Mouse (Mus musculus) lung, adult 2 months (tissue): ENCODE measurements at regions not wholly inside any gene's neighbourhood (a gene's known extent, or its start where the extent isn't known, plus 50 kb on each side); places are given as distances from the start of the nearest gene placed in this dataset.

Source experiments
- DNase-seq: peaks from one replicate; pipeline ENCODE4 v3.0.0; 2022
- H3K4me1 ChIP-seq: fragments of 200-500 bp; 2 replicates; pipeline ENCODE4 v1.6.1; 2011; ENCODE audit warnings: low read length; ENCODE audit not compliant: control insufficient read depth, insufficient read depth
- H3K4me3 ChIP-seq: fragments of 200-500 bp; replicated peaks from 2 replicates; pipeline ENCODE3; 2011; ENCODE audit warnings: low read depth, mild to moderate bottlenecking, control low read depth, low read length; ENCODE audit errors: extremely low read depth
- CTCF ChIP-seq: fragments of 200-500 bp; IDR thresholded peaks from 2 replicates; pipeline ENCODE4 v1.5.1; 2011; ENCODE audit warnings: mild to moderate bottlenecking, low read length, control low read depth; ENCODE audit not compliant: insufficient read depth
- POLR2A ChIP-seq: fragments of 200-500 bp; IDR thresholded peaks from 2 replicates; pipeline ENCODE4 v1.6.1; 2011; ENCODE audit warnings: low read depth, mild to moderate bottlenecking, control low read depth, low read length, borderline replicate concordance; ENCODE audit errors: extremely low read depth
- WGBS: fragments of 180-500 bp; shearing (Covaris S2); methylation state at CpG from one replicate; pipeline ENCODE4 v1.1.7; 2018; 5-methylcytosine and 5-hydroxymethylcytosine counted together

DNA sequence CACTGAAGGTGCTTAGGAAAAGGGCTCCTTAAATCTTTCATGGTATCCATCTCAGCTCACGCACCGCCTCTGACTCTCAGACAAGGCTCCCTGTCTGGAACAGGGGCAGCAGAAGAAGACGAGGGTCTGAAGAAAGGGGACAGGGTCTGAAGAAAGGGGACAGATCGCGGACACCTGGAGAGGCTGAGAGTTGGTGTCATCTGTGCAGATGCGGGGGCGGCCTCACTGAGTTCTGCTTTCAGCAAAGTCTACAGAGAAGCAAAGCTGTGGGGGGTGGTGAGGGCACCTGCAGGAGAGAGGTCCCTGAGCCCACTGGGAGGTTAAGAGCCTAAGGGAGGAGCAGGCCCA, 526.2 kb downstream of the Vrk1 start:
- WGBS = 13% methylated on average over 7 of the region's 7 CpGs
- no peak for DNase-seq
- Histone ChIP-seq H3K4me3 (no peak overlapping the region), H3K4me1 (no peaks in the 10 kb centered on the region)
- TF ChIP-seq POLR2A (no peak), CTCF (no peak)

DNA sequence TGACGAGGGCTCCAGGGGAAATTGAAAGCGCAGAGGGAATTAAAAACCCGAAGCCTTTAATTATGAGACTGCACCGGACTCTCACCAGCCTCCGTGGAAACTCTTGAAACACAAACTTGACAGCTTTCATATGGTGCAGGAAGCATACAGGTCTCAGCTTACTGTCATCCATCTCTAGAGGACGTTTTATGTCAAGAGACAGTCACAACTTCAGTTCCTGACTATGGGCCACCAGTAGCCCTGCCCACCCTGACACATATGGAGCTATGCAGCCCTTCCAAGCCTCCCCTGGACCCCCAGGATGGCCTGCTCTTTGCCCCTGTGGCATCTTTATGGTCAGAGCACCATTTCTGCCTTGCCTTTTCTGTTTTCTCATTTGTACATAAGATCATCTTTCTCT, 530.0 kb downstream of the Vrk1 start:
- H3K4me3 ChIP-seq = no peak overlapping the region
- no peaks in the 10 kb centered on the region for H3K4me1 ChIP-seq
- DNase-seq = no peak
- TF ChIP-seq CTCF (no peak), POLR2A (no peak)
- WGBS = 45% methylated on average over 6 of the region's 6 CpGs

GRCm38 (mm10) chr12:106559566-106559965, 549.5 kb downstream of the Vrk1 start:
- no peak for DNase-seq
- no peaks in the 10 kb centered on the region for H3K4me1 ChIP-seq
- no peak overlapping the region for H3K4me3 ChIP-seq
- WGBS = 64% methylated on average over 9 of the region's 9 CpGs
- TF ChIP-seq CTCF = no peak
- no peak for TF ChIP-seq POLR2A

DNA sequence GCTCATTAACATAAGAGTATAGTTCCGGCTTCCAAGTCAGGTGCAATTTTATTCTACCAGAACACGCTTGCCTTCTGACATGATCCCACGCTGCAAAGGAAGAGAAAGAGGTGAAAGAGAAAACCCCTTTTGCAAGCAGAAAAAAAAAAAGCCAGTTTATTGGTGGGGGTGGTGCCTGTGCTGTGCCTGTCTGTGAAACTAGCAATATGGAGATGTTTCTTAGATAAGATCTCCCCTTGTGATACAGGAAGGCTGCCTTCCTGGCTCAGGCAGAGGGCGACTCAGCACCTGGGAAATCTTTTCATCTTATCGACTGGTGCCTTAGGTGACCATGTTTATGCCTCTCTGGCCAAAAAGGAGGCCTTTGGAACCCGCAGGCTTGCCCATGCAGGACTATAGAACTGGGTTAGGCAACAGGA, 555.2 kb downstream of the Vrk1 start:
- no peak overlapping the region for H3K4me3 ChIP-seq
- TF ChIP-seq CTCF = no peak
- no peak for TF ChIP-seq POLR2A
- 33% methylated on average over 6 of the region's 6 CpGs for WGBS
- no peaks in the 10 kb centered on the region for H3K4me1 ChIP-seq
- no peak for DNase-seq

GRCm38 (mm10) chr12:106566361-106566760, 556.3 kb downstream of the Vrk1 start:
- WGBS = 83% methylated on average over 4 of the region's 4 CpGs
- no peaks in the 10 kb centered on the region for H3K4me1 ChIP-seq
- H3K4me3 ChIP-seq = no peak overlapping the region
- TF ChIP-seq POLR2A (no peak), CTCF (no peak)
- no peak for DNase-seq

DNA sequence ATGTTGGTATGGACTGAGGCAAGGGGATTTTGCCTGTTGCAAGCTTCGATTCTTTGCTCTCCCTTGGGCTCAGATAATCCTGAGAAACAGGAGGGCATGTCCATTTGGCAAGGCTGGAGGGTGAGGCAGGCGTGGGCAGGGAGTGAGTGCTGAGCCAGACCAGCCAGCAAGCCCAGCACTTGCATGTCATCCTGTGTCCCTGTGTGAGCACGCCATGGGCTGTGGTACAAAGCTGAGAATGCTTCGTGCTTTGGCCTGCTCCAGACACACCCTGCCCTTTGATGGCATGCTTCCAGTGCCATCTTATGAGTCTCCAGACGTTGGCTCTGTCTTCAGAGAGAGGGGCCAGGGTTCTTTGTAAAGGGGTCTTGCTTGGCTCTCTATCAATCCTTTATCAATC, 557.1 kb downstream of the Vrk1 start:
- no peak overlapping the region for H3K4me3 ChIP-seq
- WGBS = 59% methylated on average over 5 of the region's 5 CpGs
- no peak for TF ChIP-seq POLR2A
- no peak for TF ChIP-seq CTCF
- no peak for DNase-seq
- no peaks in the 10 kb centered on the region for H3K4me1 ChIP-seq

GRCm38 (mm10) chr12:106568541-106569085, 558.6 kb downstream of the Vrk1 start:
- no peak for TF ChIP-seq POLR2A
- TF ChIP-seq CTCF = no peak
- no peak for DNase-seq
- 90% methylated on average over 10 of the region's 10 CpGs for WGBS
- no peak overlapping the region for H3K4me3 ChIP-seq
- H3K4me1 ChIP-seq = no peaks in the 10 kb centered on the region

DNA sequence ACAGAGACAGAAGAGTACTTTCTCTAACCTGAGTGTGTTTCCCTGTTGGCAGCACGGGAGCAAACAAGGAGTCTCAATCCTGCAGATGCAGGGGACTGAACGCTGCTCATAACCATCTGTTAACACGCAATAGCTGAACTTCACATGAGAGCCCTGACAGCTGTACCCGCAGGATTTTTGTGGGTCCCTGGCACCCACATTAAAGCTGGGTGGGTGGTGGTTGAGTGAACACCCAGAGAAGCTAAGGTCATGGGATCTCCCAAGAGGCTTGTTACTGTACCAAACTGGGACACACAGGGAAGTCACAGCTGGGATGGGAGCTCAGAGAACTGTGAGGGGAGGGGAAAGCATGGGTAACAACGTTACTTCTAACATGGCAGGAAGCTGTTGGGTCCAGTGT, 562.9 kb downstream of the Vrk1 start:
- H3K4me1 ChIP-seq = no peaks in the 10 kb centered on the region
- H3K4me3 ChIP-seq = no peak overlapping the region
- DNase-seq = no peak
- WGBS = 75% methylated on average over 5 of the region's 5 CpGs
- TF ChIP-seq POLR2A (no peak), CTCF (no peak)

DNA sequence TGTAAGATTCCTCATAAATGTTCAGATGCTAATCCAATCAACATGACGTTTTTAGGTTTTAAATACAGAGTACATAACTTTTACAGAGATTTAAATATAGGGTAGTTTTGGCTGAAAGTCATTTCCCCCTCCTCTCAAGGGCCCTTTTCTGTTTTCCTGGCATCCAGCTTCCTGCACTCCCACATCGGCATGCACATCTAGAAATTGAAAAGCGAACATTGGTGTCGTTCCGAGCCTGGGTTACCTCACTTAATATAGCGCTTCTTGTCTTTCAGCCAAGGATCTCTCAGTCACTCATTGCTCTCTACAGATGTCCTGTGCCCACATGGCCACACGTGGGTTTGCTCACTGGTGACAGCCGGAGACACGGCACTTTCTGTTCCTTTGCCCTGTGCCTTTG, 572.7 kb downstream of the Vrk1 start:
- H3K4me3 ChIP-seq = no peak overlapping the region
- DNase-seq = no peak
- H3K4me1 ChIP-seq = no peaks in the 10 kb centered on the region
- 40% methylated on average over 9 of the region's 9 CpGs for WGBS
- TF ChIP-seq CTCF = no peak

- Histone ChIP-seq H3K4me1 (no peaks in the 10 kb centered on the region), H3K4me3 (no peak overlapping the region)
- no peak for DNase-seq
- TF ChIP-seq POLR2A (no peak), CTCF (no peak)
- 80% methylated on average over 5 of the region's 5 CpGs for WGBS
Measured at GRCm38 (mm10) chr12:106585626-106586025, 575.6 kb downstream of the Vrk1 start.

DNA sequence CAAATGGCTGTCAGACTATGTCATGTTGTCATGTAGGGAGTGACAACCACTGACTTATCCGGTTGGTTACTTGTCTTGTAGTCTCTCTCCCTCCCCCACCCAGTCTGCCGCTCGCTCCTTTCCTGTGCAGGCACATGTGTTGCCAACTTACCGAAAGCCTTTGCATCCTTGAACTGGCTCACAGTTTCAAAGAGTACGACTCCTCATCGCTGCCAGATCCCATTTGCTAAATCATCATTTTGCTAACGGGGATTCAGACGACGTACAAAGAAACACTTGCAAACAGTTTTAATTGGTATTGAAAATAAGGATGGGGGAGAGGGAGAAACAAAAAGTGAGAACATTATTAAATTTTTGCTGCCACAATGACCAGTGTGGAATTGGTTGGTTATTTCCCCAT, 582.7 kb downstream of the Vrk1 start:
- 86% methylated on average over 9 of the region's 9 CpGs for WGBS
- no peak for TF ChIP-seq CTCF
- no peak for DNase-seq
- Histone ChIP-seq H3K4me1 (no peaks in the 10 kb centered on the region), H3K4me3 (no peak overlapping the region)
